ENCODE assay signal across 11 mouse cellular contexts in genomic region chr6:136551550-136552109, GRCm38 (mm10). TPM values are rescaled to one million over a fixed set of nuclear protein-coding genes. Genes with fewer than 3 reads are reported as not detected.
A peak's percentile ranks its signal among the peaks of the same experiment; 100 is the strongest.
DNase-seq lines count a peak whose midpoint lies in the region; ATAC-seq and TF ChIP-seq lines count a peak whose summit lies in the region.
"Had no signal": no experiment of that assay in that cellular context is flagged by ENCODE, and none has a peak within 500 bp of the region (broad histone marks: within the 10 kb centered on the region; RNA-seq: fewer than 3 reads in every experiment).

No protein-coding gene starts in this region.

- H3K27ac ChIP-seq in heart, embryonic 15.5 days, result peak overlapping the region; percentile 62
- H3K27ac ChIP-seq in heart, embryonic 10.5 days, result no peak overlapping the region
- peak overlapping the region; percentile 57; the same call in 1 of the 2 replicates for H3K27ac ChIP-seq in midbrain, embryonic 14.5 days (replicated peaks; ENCODE audit: low read depth, low read length)
- H3K27ac ChIP-seq in midbrain, embryonic 10.5 days (replicated peaks), result no peak overlapping the region
- H3K27ac ChIP-seq in hindbrain, postnatal 0 days, result 0 out of 2 replicates have a peak overlapping the region, but pooled peaks have one; percentile 41
- H3K27ac ChIP-seq: kidney, postnatal 0 days had no signal

- H3K9me3 ChIP-seq in heart, embryonic 15.5 days (replicated peaks), result no peaks in the 10 kb centered on the region
- H3K9me3 ChIP-seq in heart, embryonic 10.5 days, result no peaks in the 10 kb centered on the region
- H3K9me3 ChIP-seq in midbrain, embryonic 14.5 days (ENCODE audit: control insufficient read depth, low read length), result no peaks in the 10 kb centered on the region
- H3K9me3 ChIP-seq in midbrain, embryonic 10.5 days (replicated peaks), result no peaks in the 10 kb centered on the region
- H3K9me3 ChIP-seq in hindbrain, postnatal 0 days (ENCODE audit: low read length), result no peaks in the 10 kb centered on the region
- H3K9me3 ChIP-seq: liver, embryonic 12.5 days had no signal

- no peak overlapping the region for H3K4me3 ChIP-seq in heart, embryonic 15.5 days
- H3K4me3 ChIP-seq in heart, embryonic 10.5 days, result no peak overlapping the region
- H3K4me3 ChIP-seq in midbrain, embryonic 14.5 days (replicated peaks; ENCODE audit: low read depth, low read length), result no peak overlapping the region
- H3K4me3 ChIP-seq in midbrain, embryonic 10.5 days, result no peak overlapping the region
- H3K4me3 ChIP-seq in hindbrain, postnatal 0 days (ENCODE audit: low read length), result no peak overlapping the region

- H3K9ac ChIP-seq in heart, embryonic 15.5 days, result no peak overlapping the region
- no peak overlapping the region for H3K9ac ChIP-seq in midbrain, embryonic 14.5 days (replicated peaks; ENCODE audit: low read length)
- H3K9ac ChIP-seq in hindbrain, postnatal 0 days (replicated peaks; ENCODE audit: low read length), result no peak overlapping the region
- H3K9ac ChIP-seq: liver, embryonic 12.5 days had no signal

- H3K4me1 ChIP-seq in heart, embryonic 15.5 days (replicated peaks), result peaks cover 26% of the 10 kb centered on the region
- peaks cover 10% of the 10 kb centered on the region for H3K4me1 ChIP-seq in heart, embryonic 10.5 days
- H3K4me1 ChIP-seq in midbrain, embryonic 14.5 days (ENCODE audit: control insufficient read depth, insufficient read depth, low read length), result peaks cover 19% of the 10 kb centered on the region
- peaks cover 40% of the 10 kb centered on the region for H3K4me1 ChIP-seq in midbrain, embryonic 10.5 days
- peaks cover 5% of the 10 kb centered on the region; the same call in 1 of the 2 replicates for H3K4me1 ChIP-seq in hindbrain, postnatal 0 days (ENCODE audit: insufficient read depth, low read length)

- no peak overlapping the region for H3K4me2 ChIP-seq in heart, embryonic 15.5 days
- no peak overlapping the region for H3K4me2 ChIP-seq in midbrain, embryonic 14.5 days (ENCODE audit: low read length)
- H3K4me2 ChIP-seq in hindbrain, postnatal 0 days (ENCODE audit: low read depth, low read length), result peak overlapping the region; percentile 43

- H3K36me3 ChIP-seq in heart, embryonic 15.5 days, result no peaks in the 10 kb centered on the region; the same call in 1 of the 2 replicates
- peaks cover 2% of the 10 kb centered on the region; the same call in 1 of the 2 replicates for H3K36me3 ChIP-seq in heart, embryonic 10.5 days
- H3K36me3 ChIP-seq in midbrain, embryonic 14.5 days (ENCODE audit: control insufficient read depth, insufficient read depth, low read length), result 0 out of 2 replicates have a peak, but pooled peaks cover under 1% of the 10 kb centered on the region
- peaks cover 3% of the 10 kb centered on the region for H3K36me3 ChIP-seq in midbrain, embryonic 10.5 days
- H3K36me3 ChIP-seq in hindbrain, postnatal 0 days (ENCODE audit: insufficient read depth, low read length), result no peaks in the 10 kb centered on the region

- no peaks in the 10 kb centered on the region for H3K27me3 ChIP-seq in heart, embryonic 15.5 days
- no peaks in the 10 kb centered on the region for H3K27me3 ChIP-seq in heart, embryonic 10.5 days (ENCODE audit: insufficient read depth, poor library complexity, severe bottlenecking)
- no peaks in the 10 kb centered on the region for H3K27me3 ChIP-seq in midbrain, embryonic 14.5 days (ENCODE audit: control insufficient read depth, insufficient read depth, low read length)
- no peaks in the 10 kb centered on the region for H3K27me3 ChIP-seq in midbrain, embryonic 10.5 days (ENCODE audit: low read depth, poor library complexity, severe bottlenecking)
- no peaks in the 10 kb centered on the region for H3K27me3 ChIP-seq in hindbrain, postnatal 0 days (ENCODE audit: insufficient read depth, low read length)
- H3K27me3 ChIP-seq: liver, embryonic 12.5 days had no signal

- no peak for DNase-seq in heart, embryonic 10.5 days (ENCODE audit: low spot score)
- no peak for DNase-seq in midbrain, embryonic 14.5 days
- no peak for DNase-seq in midbrain, embryonic 10.5 days (ENCODE audit: low spot score)
- DNase-seq in hindbrain, postnatal 0 days (ENCODE audit: low spot score), result no peak
- no peak for DNase-seq in thymus, postnatal 10 days (ENCODE audit: low spot score in 2 of 2)
- no peak for DNase-seq in embryo, embryonic 9.5 days (ENCODE audit: extremely low spot score)
- DNase-seq: layer of hippocampus, postnatal 36 days; thymus, postnatal 4 days had no signal

- no peak for ATAC-seq in heart, embryonic 15.5 days (replicated peaks; ENCODE audit: insufficient number of reproducible peaks, insufficient read depth, low FRiP score, low read depth)
- no peak for ATAC-seq in midbrain, embryonic 14.5 days (ENCODE audit: low FRiP score, low TSS enrichment)
- ATAC-seq in hindbrain, postnatal 0 days, result no peak

- no peak for TF ChIP-seq CTCF in hindbrain, postnatal 0 days (IDR thresholded peaks at IDR 0.05; ENCODE audit: low read depth)

- 78% methylated on average over 7 of the region's 7 CpGs for WGBS in heart, embryonic 15.5 days
- WGBS in heart, embryonic 10.5 days, result 86% methylated on average over 7 of the region's 7 CpGs
- WGBS in midbrain, embryonic 14.5 days, result 82% methylated on average over 7 of the region's 7 CpGs
- 94% methylated on average over 7 of the region's 7 CpGs for WGBS in midbrain, embryonic 10.5 days
- WGBS in hindbrain, postnatal 0 days, result 71% methylated on average over 7 of the region's 7 CpGs

RNA-seq across cellular contexts. Expression of gene Atf7ip, which starts 45.7 kb away (rescaled TPM):
- 30.3 and 32.6 TPM in 2 replicates for polyA plus RNA-seq in heart, embryonic 15.5 days (2015; fragmentation: Nextera tagmentation; extraction: Ambion mirVana)
- polyA plus RNA-seq in heart, embryonic 10.5 days (2016; fragmentation: Nextera tagmentation; extraction: Ambion mirVana), result 37.7 and 42.4 TPM in 2 replicates
- polyA plus RNA-seq in midbrain, embryonic 14.5 days (2014; fragmentation: Nextera tagmentation; extraction: Ambion mirVana), result 49.8 and 57.9 TPM in 2 replicates
- 37.4 and 45.7 TPM in 2 replicates for polyA plus RNA-seq in midbrain, embryonic 10.5 days (2016; fragmentation: Nextera tagmentation; extraction: Ambion mirVana)
- total RNA-seq in hindbrain, postnatal 0 days (2014; rRNA removed), result 39.4 and 42.8 TPM in 2 replicates
- polyA plus RNA-seq in hindbrain, postnatal 0 days (2015; fragmentation: Nextera tagmentation; extraction: Ambion mirVana), result 22.9 and 25.6 TPM in 2 replicates

Comparison
In these comparisons a context has a peak if more than half of its experiments do, and no peak if none do; other contexts are left out.
1. H3K27ac ChIP-seq: peak in heart, embryonic 15.5 days (single experiment), midbrain, embryonic 14.5 days (single experiment) and hindbrain, postnatal 0 days (single experiment); none in heart, embryonic 10.5 days (single experiment) and midbrain, embryonic 10.5 days (single experiment).